Mouse (Mus musculus) 3134 (cell line): ENCODE measurements around the gene Tmem206.

Experiments used
- DNase-seq: peaks from one replicate; pipeline ENCODE4 v3.0.0-alpha.2; 2011; ENCODE audit warnings: low spot score; ENCODE audit not compliant: insufficient read length; ENCODE audit errors: extremely low read depth

Tmem206 gene

GRCm38 (mm10) chr1:191395871-191396433 lies 70.2 kb downstream of the Tmem206 start:
- peak; percentile 68 for DNase-seq

- DNase-seq = no peak
Observed at GRCm38 (mm10) chr1:191396446-191396845, 70.7 kb downstream of the Tmem206 start.

GRCm38 (mm10) chr1:191396897-191397849 lies 71.5 kb downstream of the Tmem206 start:
- peak; percentile 100 for DNase-seq
